Mouse (Mus musculus): Measurements from ENCODE around the gene Nfia.

GRCm38 (mm10) chr4:97920287-97921079 is 147.9 kb downstream of the Nfia start:
- TF ChIP-seq CTCF (IDR thresholded peaks at IDR 0.05; ENCODE audit: low read depth, low read length): no peak
- TF ChIP-seq POLR2A (IDR thresholded peaks at IDR 0.05; ENCODE audit: insufficient read depth, low read length): no peak
- TF ChIP-seq EP300 (IDR thresholded peaks at IDR 0.05; ENCODE audit: insufficient read depth, low read depth, low read length): no peak
